ENCODE assay signal across 8 mouse cellular contexts in the genomic region with DNA sequence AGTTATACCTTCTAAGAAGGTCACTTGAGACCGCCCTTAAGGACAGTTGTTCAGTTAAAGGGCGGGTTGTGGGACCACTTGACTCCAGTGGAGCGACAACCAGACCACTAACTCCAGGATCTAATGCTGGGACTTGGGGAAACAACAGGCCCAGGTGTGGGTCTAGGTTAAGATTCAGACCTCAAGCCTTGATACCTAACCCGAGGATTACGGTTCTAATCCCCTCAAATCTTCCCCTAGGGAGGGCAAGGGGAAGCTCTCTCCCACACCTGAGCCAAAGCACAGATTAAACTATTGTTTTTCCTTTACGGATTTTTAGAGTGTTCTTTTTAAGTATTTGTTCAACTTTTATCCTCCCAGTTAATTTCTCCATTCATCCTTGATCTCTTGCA. TPM values are rescaled to one million over a fixed set of nuclear protein-coding genes. Genes with fewer than 3 reads are reported as not detected.
DNase-seq lines count a peak whose midpoint lies in the region; ATAC-seq lines count a peak whose summit lies in the region.

No protein-coding gene starts in this region.

- DNase-seq in lung, postnatal 10 days: no peak
- DNase-seq in forebrain, embryonic 10.5 days (ENCODE audit: extremely low spot score, low spot score): no peak
- no peak for DNase-seq in limb, embryonic 11.5 days (ENCODE audit: low spot score)
- DNase-seq in gastrocnemius, adult 18-20 months (ENCODE audit: low spot score): no peak
- no peak for DNase-seq in layer of hippocampus, postnatal 14 days (ENCODE audit: low spot score in 2 of 2)
- no peak for DNase-seq in retina, postnatal 1 day

- H3K27me3 ChIP-seq in lung, embryonic 16.5 days (ENCODE audit: control insufficient read depth, insufficient read depth, low read depth, low read length): no peaks in the 10 kb centered on the region
- peaks cover 21% of the 10 kb centered on the region for H3K27me3 ChIP-seq in forebrain, embryonic 10.5 days (ENCODE audit: poor library complexity, severe bottlenecking)
- H3K27me3 ChIP-seq in limb, embryonic 11.5 days (ENCODE audit: control insufficient read depth, insufficient read depth, low read length): no peaks in the 10 kb centered on the region
- no peaks in the 10 kb centered on the region; the same call in 1 of the 2 replicates for H3K27me3 ChIP-seq in neural tube, embryonic 15.5 days (replicated peaks)

- peaks cover 14% of the 10 kb centered on the region for H3K4me1 ChIP-seq in lung, embryonic 16.5 days (replicated peaks; ENCODE audit: control insufficient read depth, insufficient read depth, low read length)
- H3K4me1 ChIP-seq in forebrain, embryonic 10.5 days: peaks cover 22% of the 10 kb centered on the region
- H3K4me1 ChIP-seq in limb, embryonic 11.5 days (ENCODE audit: control insufficient read depth, insufficient read depth, low read length): peaks cover 5% of the 10 kb centered on the region; the same call in 1 of the 2 replicates
- peaks cover 11% of the 10 kb centered on the region for H3K4me1 ChIP-seq in neural tube, embryonic 15.5 days

- WGBS in lung, embryonic 16.5 days: 32% methylated on average over 6 of the region's 6 CpGs
- WGBS in forebrain, embryonic 10.5 days: 22% methylated on average over 6 of the region's 6 CpGs
- 37% methylated on average over 6 of the region's 6 CpGs for WGBS in limb, embryonic 11.5 days
- WGBS in neural tube, embryonic 15.5 days: 37% methylated on average over 6 of the region's 6 CpGs

- H3K36me3 ChIP-seq in lung, embryonic 16.5 days (ENCODE audit: control insufficient read depth, insufficient read depth, low read length): no peaks in the 10 kb centered on the region
- H3K36me3 ChIP-seq in forebrain, embryonic 10.5 days (replicated peaks): 0 out of 2 replicates have a peak, but pooled peaks cover 11% of the 10 kb centered on the region
- H3K36me3 ChIP-seq in limb, embryonic 11.5 days (ENCODE audit: control insufficient read depth, insufficient read depth, low read length): no peaks in the 10 kb centered on the region
- no peaks in the 10 kb centered on the region for H3K36me3 ChIP-seq in neural tube, embryonic 15.5 days

- no peak overlapping the region for H3K27ac ChIP-seq in lung, embryonic 16.5 days (ENCODE audit: low read length)
- peak overlapping the region; percentile 83 for H3K27ac ChIP-seq in forebrain, embryonic 10.5 days
- no peak overlapping the region for H3K27ac ChIP-seq in limb, embryonic 11.5 days (replicated peaks; ENCODE audit: low read depth, low read length)
- no peak overlapping the region for H3K27ac ChIP-seq in neural tube, embryonic 15.5 days (replicated peaks)

- H3K4me2 ChIP-seq in lung, embryonic 16.5 days (ENCODE audit: low read depth, low read length): peak overlapping the region; percentile 58
- H3K4me2 ChIP-seq in limb, embryonic 11.5 days (ENCODE audit: low read depth, severe bottlenecking): peak overlapping the region; percentile 62
- peak overlapping the region; percentile 72 for H3K4me2 ChIP-seq in neural tube, embryonic 15.5 days

- no peaks in the 10 kb centered on the region for H3K9me3 ChIP-seq in lung, embryonic 16.5 days (ENCODE audit: control insufficient read depth, low read length)
- H3K9me3 ChIP-seq in forebrain, embryonic 10.5 days: no peaks in the 10 kb centered on the region
- no peaks in the 10 kb centered on the region for H3K9me3 ChIP-seq in limb, embryonic 11.5 days (ENCODE audit: control insufficient read depth, low read length)
- no peaks in the 10 kb centered on the region for H3K9me3 ChIP-seq in neural tube, embryonic 15.5 days (replicated peaks)

- H3K9ac ChIP-seq in lung, embryonic 16.5 days (ENCODE audit: low read length): peak overlapping the region; percentile 40
- no peak overlapping the region for H3K9ac ChIP-seq in limb, embryonic 11.5 days (ENCODE audit: low read length)
- 0 out of 2 replicates have a peak overlapping the region, but pooled peaks have one; percentile 29 for H3K9ac ChIP-seq in neural tube, embryonic 15.5 days (replicated peaks)

- ATAC-seq in lung, embryonic 16.5 days (ENCODE audit: low read depth): peak; percentile 17
- no peak; the same call in 1 of the 2 replicates for ATAC-seq in limb, embryonic 11.5 days (ENCODE audit: insufficient number of reproducible peaks, low FRiP score, low TSS enrichment, low read depth)
- no peak for ATAC-seq in neural tube, embryonic 15.5 days (ENCODE audit: low FRiP score)

- peak overlapping the region; percentile 55 for H3K4me3 ChIP-seq in lung, embryonic 16.5 days (ENCODE audit: low read length)
- H3K4me3 ChIP-seq in forebrain, embryonic 10.5 days: peak overlapping the region; percentile 58
- H3K4me3 ChIP-seq in limb, embryonic 11.5 days (ENCODE audit: low read depth, low read length): peak overlapping the region; percentile 41
- H3K4me3 ChIP-seq in neural tube, embryonic 15.5 days (replicated peaks): peak overlapping the region; percentile 46

RNA-seq across cellular contexts. Expression of a gene that starts 0.9 kb away (rescaled TPM):
- polyA plus RNA-seq in lung, embryonic 16.5 days (2015; fragmentation: Nextera tagmentation; extraction: Ambion mirVana): 36.7 and 40.3 TPM in 2 replicates
- polyA plus RNA-seq in forebrain, embryonic 10.5 days (2016; fragmentation: Nextera tagmentation; extraction: Ambion mirVana): 90.7 and 97.5 TPM in 2 replicates
- polyA plus RNA-seq in limb, embryonic 11.5 days (2014; fragmentation: Nextera tagmentation; extraction: Ambion mirVana): 82.6 and 84.4 TPM in 2 replicates
- 33.7 and 33.9 TPM in 2 replicates for polyA plus RNA-seq in neural tube, embryonic 15.5 days (2015; fragmentation: Nextera tagmentation; extraction: Ambion mirVana)
- total RNA-seq in gastrocnemius, adult 18-20 months (2021): 10 to 100 TPM; 59.5 to 62.4 TPM
- 10 to 100 TPM; 13.4 to 15.8 TPM for total RNA-seq in layer of hippocampus, postnatal 14 days (2021)

RNA-seq across cellular contexts. Expression of a gene that starts 6.1 kb away (rescaled TPM):
- 2.9 and 3.3 TPM in 2 replicates for polyA plus RNA-seq in lung, embryonic 16.5 days (2015; fragmentation: Nextera tagmentation; extraction: Ambion mirVana)
- 1.9 and 2.1 TPM in 2 replicates for polyA plus RNA-seq in forebrain, embryonic 10.5 days (2016; fragmentation: Nextera tagmentation; extraction: Ambion mirVana)
- 2.6 and 3.0 TPM in 2 replicates for polyA plus RNA-seq in limb, embryonic 11.5 days (2014; fragmentation: Nextera tagmentation; extraction: Ambion mirVana)
- polyA plus RNA-seq in neural tube, embryonic 15.5 days (2015; fragmentation: Nextera tagmentation; extraction: Ambion mirVana): 1.9 and 2.1 TPM in 2 replicates
- 1 to 10 TPM; 4.8 to 5.2 TPM for total RNA-seq in gastrocnemius, adult 18-20 months (2021)
- total RNA-seq in layer of hippocampus, postnatal 14 days (2021): 1 to 10 TPM; 4.6 to 4.8 TPM

RNA-seq across cellular contexts. Expression of a gene that starts 16.8 kb away (rescaled TPM):
- polyA plus RNA-seq in lung, embryonic 16.5 days (2015; fragmentation: Nextera tagmentation; extraction: Ambion mirVana): 28.3 and 28.9 TPM in 2 replicates
- polyA plus RNA-seq in forebrain, embryonic 10.5 days (2016; fragmentation: Nextera tagmentation; extraction: Ambion mirVana): 6.7 and 6.8 TPM in 2 replicates
- 6.7 and 7.7 TPM in 2 replicates for polyA plus RNA-seq in limb, embryonic 11.5 days (2014; fragmentation: Nextera tagmentation; extraction: Ambion mirVana)
- polyA plus RNA-seq in neural tube, embryonic 15.5 days (2015; fragmentation: Nextera tagmentation; extraction: Ambion mirVana): 23.2 and 27.3 TPM in 2 replicates
- 1 to 10 TPM; 5.8 to 9.7 TPM for total RNA-seq in gastrocnemius, adult 18-20 months (2021)
- 1 to 10 TPM; 7.6 to 9.7 TPM for total RNA-seq in layer of hippocampus, postnatal 14 days (2021)

RNA-seq across cellular contexts. Expression of a gene that starts 34.2 kb away (rescaled TPM):
- polyA plus RNA-seq in lung, embryonic 16.5 days (2015; fragmentation: Nextera tagmentation; extraction: Ambion mirVana): 26.2 and 27.0 TPM in 2 replicates
- 70.5 and 72.8 TPM in 2 replicates for polyA plus RNA-seq in forebrain, embryonic 10.5 days (2016; fragmentation: Nextera tagmentation; extraction: Ambion mirVana)
- 43.6 and 48.8 TPM in 2 replicates for polyA plus RNA-seq in limb, embryonic 11.5 days (2014; fragmentation: Nextera tagmentation; extraction: Ambion mirVana)
- 15.5 and 20.2 TPM in 2 replicates for polyA plus RNA-seq in neural tube, embryonic 15.5 days (2015; fragmentation: Nextera tagmentation; extraction: Ambion mirVana)
- total RNA-seq in gastrocnemius, adult 18-20 months (2021): 1 to 10 TPM; 7.0 to 9.6 TPM
- total RNA-seq in layer of hippocampus, postnatal 14 days (2021): 10 to 100 TPM; 24.1 to 25.3 TPM

RNA-seq across cellular contexts. Expression of a gene that starts 41.7 kb away (rescaled TPM):
- 47.6 and 53.3 TPM in 2 replicates for polyA plus RNA-seq in lung, embryonic 16.5 days (2015; fragmentation: Nextera tagmentation; extraction: Ambion mirVana)
- 79.6 and 86.1 TPM in 2 replicates for polyA plus RNA-seq in forebrain, embryonic 10.5 days (2016; fragmentation: Nextera tagmentation; extraction: Ambion mirVana)
- 80.4 and 83.1 TPM in 2 replicates for polyA plus RNA-seq in limb, embryonic 11.5 days (2014; fragmentation: Nextera tagmentation; extraction: Ambion mirVana)
- polyA plus RNA-seq in neural tube, embryonic 15.5 days (2015; fragmentation: Nextera tagmentation; extraction: Ambion mirVana): 53.4 and 55.0 TPM in 2 replicates
- 1 to 10 TPM; 9.4 to 9.5 TPM for total RNA-seq in gastrocnemius, adult 18-20 months (2021)
- 10 to 100 TPM; 33.6 to 38.8 TPM for total RNA-seq in layer of hippocampus, postnatal 14 days (2021)
